Mouse (Mus musculus): Measurements from ENCODE around the gene Epha3.

Epha3 gene

DNA sequence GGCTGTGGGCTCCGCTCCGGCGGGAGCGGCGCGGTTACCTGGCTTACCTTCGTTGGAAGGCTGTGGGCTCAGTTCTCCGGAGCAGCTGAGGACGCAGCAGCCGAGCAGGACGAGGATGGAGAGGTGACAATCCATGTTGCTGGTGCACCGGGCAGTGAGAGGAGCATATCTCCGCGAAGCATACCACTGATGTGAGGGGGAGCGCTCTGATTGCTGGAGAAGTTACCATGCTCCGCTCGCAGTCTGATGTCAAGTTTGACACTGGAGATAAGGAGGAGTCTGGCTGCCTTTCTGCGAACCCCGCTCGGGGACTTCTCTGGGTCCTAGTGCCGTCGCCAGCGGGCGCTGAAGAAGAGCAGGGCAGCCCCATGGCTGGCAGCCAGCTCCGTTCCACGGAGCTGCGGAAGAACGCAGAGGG is at the start of gene Epha3:
TSS of gene Epha3 (minus strand) at position 263 of the 418 bp plus-strand sequence.
- peak; percentile 77 for DNase-seq

- DNase-seq = no peak
Measured at GRCm38 (mm10) chr16:63903425-63903824, 39.5 kb upstream of the Epha3 start.

DNA sequence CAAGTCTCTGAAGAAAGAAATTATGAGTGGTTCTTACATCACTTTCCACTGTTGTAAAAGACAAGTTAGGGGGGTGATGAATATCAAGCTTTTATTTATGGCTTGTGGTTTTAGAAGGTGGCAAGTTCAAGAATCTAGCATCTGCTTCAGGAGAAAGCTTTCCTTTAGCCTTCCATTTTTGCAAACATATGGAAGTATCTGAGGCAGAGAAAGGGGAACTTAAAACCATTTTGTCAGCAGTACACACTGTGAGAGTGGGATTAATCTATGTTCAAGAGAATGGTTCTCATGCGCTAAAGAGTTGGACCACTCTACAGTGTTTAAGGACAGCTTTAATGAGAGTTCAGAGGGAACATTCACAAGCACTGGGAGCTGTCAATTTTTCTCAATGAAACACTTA is 17.2 kb upstream of the Epha3 start:
- DNase-seq = no peak

GRCm38 (mm10) chr16:63872313-63872712 is 8.3 kb upstream of the Epha3 start:
- no peak for DNase-seq

DNA sequence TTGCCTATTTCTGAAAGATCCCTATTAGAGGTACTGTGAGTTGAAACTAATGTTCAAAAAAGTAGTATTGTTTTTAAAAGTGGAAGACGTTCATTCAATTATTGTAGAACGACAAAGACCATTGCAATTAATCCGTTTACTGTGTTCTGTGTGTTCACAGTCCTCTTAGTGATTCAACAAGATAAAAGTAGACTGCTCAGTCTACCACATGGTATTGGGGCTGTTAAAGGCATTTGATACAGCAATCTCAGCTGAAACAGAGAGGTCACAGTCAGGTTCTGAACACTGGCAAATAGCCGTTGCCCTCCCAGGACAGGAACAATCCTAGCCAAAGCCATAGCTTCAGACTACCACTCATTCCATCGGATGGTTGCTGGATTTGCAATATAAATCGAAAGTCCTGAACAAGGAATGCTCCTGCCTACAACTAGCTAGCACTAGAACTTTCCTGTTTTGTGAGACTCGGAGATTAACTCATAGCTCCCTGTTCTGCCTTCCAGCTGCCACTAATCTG is 545 bp upstream of the Epha3 start:
- DNase-seq = no peak

DNA sequence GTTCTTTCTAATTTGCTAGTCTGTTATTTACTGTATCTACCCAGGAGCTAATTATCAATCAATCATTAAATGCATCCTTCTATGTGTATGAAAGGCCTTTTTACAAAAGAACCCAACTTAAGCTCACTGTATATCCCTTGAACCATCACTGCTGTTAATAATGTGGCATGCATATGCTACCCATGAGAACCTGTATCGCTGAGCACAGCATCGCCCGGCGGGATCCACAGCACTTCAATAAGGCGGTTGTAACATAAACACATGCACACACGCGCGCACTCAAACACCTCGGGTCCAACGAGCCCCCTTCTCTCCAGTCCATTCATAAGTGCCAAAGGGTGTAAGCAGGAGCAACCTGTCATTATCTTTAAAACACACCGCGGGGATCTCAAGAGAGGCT is 794 bp downstream of the Epha3 start:
- DNase-seq = no peak

GRCm38 (mm10) chr16:63857561-63857960 is 6.4 kb downstream of the Epha3 start:
- no peak for DNase-seq

DNA sequence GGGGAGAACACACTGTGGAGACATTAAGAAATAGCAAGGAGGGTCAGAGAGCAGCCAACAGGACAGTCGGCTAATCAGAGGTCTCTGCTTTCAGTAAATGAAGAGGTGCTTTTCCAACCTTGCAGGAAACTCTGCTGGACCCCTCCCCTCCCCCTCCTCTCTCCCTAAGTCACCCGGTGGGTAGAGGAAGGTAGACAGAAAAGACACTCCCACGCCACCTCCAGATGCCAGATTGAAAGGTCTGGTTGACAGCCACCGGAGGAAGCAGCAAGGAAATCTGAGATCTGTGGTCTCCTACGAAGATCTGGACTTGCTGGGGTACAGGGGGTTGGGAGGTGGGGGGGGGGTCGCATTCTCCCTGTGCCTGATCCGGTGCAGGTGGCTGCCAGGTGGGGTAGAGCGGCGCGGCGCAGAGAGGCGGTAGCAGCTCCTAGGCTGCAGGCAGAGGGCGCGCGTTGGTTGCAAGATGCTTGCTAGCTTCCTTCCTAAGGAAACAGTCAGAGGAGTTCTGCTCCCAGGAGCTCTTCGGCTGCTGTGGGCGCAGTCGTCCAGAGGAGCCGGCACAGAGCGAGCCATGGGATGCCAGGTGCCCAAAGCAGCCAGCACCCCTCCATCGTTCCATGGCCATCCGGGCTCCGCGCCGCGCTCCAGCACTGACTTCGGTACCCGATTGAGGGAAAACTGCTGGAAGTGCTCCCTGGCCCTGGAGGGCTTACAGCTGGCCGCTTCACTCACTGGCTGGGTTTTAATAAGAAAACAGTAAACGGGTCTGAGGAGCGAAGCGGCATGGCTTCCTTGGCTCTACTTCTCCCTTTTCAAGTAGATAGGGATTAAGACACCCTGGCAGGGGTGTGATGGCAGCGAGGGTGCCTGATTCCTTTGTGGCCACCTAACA is 7.1 kb downstream of the Epha3 start:
- DNase-seq = peak; percentile 69

DNA sequence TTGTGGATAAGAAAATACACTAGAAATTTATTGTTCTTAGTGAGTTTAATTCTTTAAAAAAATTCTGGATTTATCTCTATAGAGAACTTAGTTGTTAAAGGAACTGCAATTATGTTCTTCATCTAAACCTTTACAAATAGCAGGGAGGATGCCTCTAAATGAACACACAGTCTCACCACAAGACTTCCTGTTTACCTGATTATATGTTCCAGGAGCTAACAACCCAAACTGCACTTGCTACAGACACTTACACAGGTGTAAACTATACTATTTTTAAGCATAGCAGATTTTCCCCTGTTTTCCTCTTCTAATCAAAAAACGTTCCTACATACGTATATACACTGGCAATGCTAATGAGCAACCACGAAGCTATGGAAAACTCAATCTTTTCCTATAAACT is 13.7 kb downstream of the Epha3 start:
- no peak for DNase-seq

DNA sequence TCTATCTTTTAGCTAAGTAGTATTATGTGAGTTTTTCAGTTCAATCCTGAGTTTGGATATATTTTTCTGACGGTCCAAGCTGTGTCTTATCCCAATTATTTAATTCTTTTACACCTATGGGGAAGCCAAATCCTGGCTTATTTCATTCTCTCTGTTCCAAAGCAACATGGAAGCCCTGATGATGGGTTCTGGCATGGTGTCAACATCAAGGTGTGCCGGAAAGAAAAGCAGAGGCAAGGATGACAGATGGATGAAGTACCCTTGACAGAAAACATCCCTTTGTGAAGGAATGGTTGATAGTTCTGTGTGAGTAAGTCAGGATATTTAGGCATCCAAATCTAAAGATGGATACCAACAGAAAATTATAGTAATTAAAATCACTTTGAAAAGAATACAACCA is 21.1 kb downstream of the Epha3 start:
- DNase-seq = no peak

- no peak for DNase-seq
Measured at GRCm38 (mm10) chr16:63837466-63837865, 26.5 kb downstream of the Epha3 start.

DNA sequence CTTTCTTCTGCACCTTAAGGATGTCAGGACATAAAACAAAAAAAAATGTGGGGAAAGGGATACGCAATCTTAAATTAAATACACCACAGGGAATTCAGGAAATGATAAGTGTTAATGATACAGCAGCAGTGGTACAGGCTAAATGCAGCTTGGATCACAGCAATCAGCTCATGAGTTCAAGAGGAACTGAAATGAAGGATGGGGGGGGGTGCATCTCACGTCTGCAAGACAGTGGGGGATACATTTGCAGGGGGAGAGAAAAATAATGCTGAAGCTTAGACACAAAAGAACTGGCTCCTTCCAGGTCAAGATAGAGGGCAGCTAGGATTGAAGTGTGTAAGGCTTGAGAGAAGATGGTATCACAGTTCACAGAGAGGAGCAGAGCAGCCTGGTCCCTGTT is 42.8 kb downstream of the Epha3 start:
- no peak for DNase-seq

DNA sequence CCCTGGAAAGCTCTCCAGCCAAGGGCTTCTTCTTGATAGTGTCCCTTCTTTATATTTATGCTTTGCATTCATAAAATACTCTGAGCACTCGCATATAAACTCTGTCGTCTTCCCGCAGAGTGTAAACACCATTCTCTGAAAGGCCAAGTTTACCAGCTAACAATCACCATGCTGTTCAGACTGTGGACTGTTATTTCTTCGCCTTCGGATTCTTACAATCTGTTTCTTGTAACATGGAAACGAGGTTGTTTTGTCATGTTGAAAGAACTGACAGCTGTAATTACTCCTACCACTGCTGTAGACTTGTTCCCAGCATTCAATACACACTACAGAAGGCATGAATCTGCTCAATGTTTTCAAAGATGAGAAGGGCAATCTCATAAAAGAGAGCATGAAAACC is 46.4 kb downstream of the Epha3 start:
- DNase-seq = peak; percentile 56

DNA sequence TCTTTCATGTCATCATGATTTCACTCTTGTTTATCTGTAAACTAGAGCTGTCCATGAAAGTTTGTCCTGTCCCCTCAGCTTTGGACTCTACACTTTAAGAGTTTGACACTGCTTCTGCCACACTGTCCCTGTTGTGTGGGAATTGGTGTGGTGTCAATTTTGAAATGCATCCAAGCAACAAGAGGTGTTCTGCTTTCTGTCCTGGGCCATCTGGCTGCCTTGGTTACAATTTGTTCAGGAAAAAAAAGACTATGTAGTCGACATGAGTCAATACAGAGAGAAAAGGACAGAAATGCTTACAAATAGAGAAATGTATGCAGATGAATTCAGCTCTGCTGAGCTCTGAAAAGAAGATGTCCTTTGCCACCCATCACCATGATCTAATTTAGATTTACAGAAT is 47.3 kb downstream of the Epha3 start:
- DNase-seq = no peak

DNA sequence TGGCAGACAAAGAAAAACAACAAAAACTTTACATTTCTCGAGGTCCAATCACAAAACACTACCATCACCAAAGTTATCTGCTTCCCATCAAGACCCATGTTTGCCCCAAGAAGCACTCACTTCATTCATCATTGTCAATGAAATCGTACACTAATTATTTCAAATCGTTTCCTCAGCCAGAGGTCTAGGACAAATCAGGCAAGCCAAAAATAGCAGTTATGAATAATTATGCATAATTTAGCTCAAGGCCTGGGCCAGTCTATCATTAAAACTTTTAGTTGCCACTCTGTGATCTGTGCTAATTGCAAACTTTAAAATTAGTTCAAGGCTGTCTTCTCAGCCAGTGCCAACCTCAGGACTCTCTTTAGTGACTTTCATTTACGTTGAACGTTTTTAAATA is 54.1 kb downstream of the Epha3 start:
- DNase-seq = no peak

DNA sequence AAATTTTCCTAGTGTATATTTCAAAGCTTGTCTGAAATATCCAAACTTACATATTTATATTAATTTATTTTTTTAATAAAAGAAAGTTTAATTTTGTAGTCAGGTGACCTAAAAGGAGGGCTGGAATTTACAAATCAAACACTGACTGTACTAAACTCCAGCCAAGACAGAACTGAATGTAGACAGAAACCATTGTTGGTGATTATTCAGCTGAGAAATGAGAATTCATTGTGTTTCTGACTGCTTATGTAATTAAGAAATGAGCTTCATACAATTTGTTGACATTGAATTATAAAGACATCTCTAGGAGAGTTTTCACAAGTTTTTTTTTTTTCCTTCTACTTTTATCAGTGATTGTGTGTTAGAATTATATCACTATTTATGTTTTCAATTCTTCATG is 55.0 kb downstream of the Epha3 start:
- DNase-seq = no peak

- DNase-seq = no peak
Measured at GRCm38 (mm10) chr16:63806437-63807129, 57.4 kb downstream of the Epha3 start.

DNA sequence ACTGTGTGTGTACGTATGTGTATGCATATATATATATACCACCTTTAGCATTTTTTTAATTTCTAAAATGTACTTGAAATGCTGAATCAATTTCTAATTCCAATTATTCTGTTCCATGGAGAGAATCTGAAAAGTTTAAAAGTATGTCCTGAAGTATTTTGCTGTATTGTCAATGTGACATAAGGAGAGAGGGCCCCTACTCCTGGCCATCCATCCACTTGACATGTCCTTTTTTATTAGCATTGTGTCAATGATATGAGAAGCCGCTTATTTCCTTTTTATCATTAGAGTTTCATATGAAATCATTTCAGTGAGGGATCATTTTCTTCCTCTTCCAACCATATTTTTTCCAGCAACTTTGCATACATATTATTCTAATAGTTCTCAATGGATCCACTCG is 58.0 kb downstream of the Epha3 start:
- DNase-seq = no peak

GRCm38 (mm10) chr16:63801436-63801835 is 62.5 kb downstream of the Epha3 start:
- DNase-seq = no peak

- DNase-seq = no peak
Measured at GRCm38 (mm10) chr16:63798341-63798740, 65.6 kb downstream of the Epha3 start.

DNA sequence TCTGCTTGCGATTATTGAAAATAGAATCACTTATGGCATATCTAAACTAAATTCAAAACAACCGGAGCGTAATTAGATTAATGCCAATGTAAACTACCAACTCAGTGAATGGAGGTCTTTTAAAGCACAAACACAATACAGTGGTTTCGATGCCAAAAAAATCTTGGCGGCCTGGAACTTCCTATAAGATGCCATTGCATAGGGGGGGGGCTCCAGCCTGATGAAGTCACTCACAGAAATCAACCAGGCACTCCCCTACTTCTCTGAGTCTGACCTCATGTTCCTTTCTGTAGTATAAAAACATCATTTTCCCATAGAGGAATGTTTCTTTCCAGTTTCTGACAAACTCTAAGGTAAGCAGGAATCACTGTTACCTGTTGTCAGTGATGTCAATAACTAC is 69.7 kb downstream of the Epha3 start:
- DNase-seq = no peak

DNA sequence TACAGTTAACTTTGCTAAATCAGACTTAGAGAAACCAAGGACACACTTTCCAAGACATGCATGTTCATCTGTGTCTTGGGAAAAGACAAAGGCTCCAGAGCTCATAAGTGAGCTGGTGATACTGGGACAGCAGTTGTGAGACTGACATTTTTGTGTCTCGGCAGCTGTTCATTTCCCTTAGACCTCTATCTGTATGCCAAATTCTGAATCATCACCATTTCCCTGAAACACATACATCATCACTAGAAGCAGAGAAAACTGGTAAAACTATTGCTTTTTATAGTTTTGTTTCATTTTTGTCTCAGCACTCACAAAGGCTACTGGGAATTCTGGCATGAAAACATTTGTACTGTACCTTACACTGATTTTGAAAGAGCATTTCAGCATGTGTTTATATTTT is 70.2 kb downstream of the Epha3 start:
- DNase-seq = peak; percentile 15

DNA sequence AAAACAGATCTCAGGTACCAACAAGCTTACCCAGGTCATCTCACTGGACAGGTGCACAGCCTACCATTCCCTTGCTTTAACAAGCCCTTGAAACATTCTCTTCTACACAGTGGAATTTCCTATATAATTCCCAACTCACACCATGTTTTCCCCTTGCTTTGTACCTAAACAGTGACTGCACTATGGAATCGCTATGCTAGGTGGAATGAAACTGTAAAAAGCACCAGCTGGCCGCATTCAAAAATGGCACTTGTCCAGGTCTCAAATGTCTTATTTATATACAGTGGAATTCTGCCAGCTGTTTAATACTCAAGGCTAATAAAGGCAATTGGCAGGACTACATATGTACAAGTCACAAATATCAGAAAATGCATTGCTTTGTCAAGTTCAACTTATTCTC is 71.9 kb downstream of the Epha3 start:
- no peak for DNase-seq

GRCm38 (mm10) chr16:63783544-63783943 is 80.4 kb downstream of the Epha3 start:
- no peak for DNase-seq
